Mouse (Mus musculus) ES-CJ7 (cell line): ENCODE measurements around the gene Gpx2.

Source experiments
- DNase-seq: peaks from one replicate; pipeline ENCODE4 v3.0.0; 2011; ENCODE audit warnings: low read depth, low spot score

Gpx2 gene

DNA sequence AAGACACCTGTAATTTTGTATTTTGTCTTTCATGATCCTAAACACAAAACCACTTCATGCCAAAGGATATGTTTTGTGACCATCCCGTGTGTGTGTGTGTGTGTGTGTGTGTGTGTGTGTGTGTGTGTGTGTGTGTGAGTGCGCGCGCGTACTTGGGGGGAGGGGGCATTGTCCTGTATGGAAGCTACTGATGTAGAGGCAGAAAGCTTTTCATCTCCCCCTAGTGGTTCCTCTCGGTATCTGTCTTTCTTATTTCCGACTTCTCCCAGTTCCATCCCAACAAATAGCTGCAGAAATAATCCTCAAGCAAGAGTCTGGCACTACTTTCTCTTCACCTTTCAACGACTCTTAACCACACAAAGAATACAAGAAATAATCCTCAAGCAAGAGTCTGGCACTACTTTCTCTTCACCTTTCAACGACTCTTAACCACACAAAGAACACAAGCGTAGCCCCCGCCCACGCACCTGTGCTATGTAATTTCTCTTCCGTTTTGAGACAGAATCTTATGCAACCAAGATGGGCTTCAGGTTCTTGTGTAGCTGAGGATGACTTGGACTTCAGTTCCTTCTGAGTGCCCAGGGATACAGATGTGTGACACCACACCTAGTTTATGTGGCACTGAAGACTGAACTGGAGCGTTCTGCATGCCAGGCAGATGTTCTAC lies 42.6 kb downstream of the Gpx2 start:
- peak; percentile 86 for DNase-seq

DNA sequence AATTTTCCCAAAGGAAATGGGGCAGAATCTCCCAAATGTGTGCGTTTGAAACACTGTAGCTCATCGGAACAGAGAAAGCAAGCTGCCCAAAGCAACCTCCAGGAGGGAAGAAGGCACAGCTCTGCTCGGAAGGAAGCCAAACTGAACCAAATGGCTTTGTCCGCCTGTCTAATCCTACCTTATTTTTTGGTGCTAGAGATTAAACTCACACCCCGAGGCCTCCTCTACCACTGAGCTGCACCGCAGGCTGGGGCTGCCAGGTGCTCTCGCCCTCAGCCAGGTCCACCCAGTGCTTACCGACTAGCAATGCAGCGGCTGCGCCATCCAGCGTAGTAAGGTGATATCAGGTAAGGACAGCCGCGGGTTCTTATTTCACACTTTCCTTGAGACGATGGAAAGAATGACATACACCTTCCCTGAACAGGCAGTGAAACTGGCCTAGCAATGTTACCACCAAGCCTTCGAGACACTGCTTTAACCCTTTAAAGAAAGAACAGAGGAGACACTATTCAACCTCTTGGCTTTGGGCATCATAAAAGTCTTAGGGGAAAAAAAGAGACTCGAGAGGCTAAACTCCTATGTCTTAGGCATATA lies 44.4 kb downstream of the Gpx2 start:
- no peak for DNase-seq
